Mouse (Mus musculus): ENCODE measurements around the gene Ecpas.

- TF ChIP-seq CTCF (IDR thresholded peaks at IDR 0.05; ENCODE audit: extremely low read depth, insufficient read length, insufficient replicate concordance, low read depth, low read length) = no peak
- no peak for TF ChIP-seq POLR2A (IDR thresholded peaks at IDR 0.05; ENCODE audit: low read depth, low read length)
These were observed 79.6 kb downstream of the Ecpas start for GRCm38 (mm10) chr4:58832908-58833307.

Measured in small intestine, adult 2 months (tissue).